Mouse (Mus musculus): ENCODE measurements at regions not wholly inside any gene's neighbourhood (a gene's known extent, or its start where the extent isn't known, plus 50 kb on each side); places are given as distances from the start of the nearest gene placed in this dataset.

GRCm38 (mm10) chr3:104274718-104275302 is 54.6 kb upstream of the Magi3 start:
- ChIA-PET POLR2A (no interaction called here), CTCF (interaction anchor here (2.5 kb wide), 1 partner anchor 8 kb away, joined by 11 read pairs; no protein-coding TSS in a partner anchor)
- in situ Hi-C loops (cut with MboI; ENCODE audit: low pct_unique_long_range_greater_than_20kb) = loop anchor here (5.0 kb wide), 1 partner anchor 33 kb away; no protein-coding TSS in a partner anchor
- ATAC-seq (no peak), DNase-seq (ENCODE audit: low read depth, low spot score) (no peak)
- no peaks in the 10 kb centered on the region for H3K27me3 ChIP-seq
- no peak for TF ChIP-seq CTCF (IDR thresholded peaks at IDR 0.05)

- POLR2A ChIA-PET = interaction anchor here (0.9 kb wide), 1 partner anchor 13 kb away, joined by 3 read pairs; no protein-coding TSS in a partner anchor
- no peak for ATAC-seq
- in situ Hi-C loops (cut with MboI; ENCODE audit: low pct_unique_long_range_greater_than_20kb) = no loop called here
- CTCF ChIA-PET = no interaction called here
- no peaks in the 10 kb centered on the region for H3K27me3 ChIP-seq
- TF ChIP-seq CTCF (IDR thresholded peaks at IDR 0.05) = no peak
- no peak for DNase-seq (ENCODE audit: low read depth, low spot score)
Measured at GRCm38 (mm10) chr3:104274084-104274483, 53.9 kb upstream of the Magi3 start.
